ENCODE assay signal across 15 mouse cellular contexts in the genomic region with DNA sequence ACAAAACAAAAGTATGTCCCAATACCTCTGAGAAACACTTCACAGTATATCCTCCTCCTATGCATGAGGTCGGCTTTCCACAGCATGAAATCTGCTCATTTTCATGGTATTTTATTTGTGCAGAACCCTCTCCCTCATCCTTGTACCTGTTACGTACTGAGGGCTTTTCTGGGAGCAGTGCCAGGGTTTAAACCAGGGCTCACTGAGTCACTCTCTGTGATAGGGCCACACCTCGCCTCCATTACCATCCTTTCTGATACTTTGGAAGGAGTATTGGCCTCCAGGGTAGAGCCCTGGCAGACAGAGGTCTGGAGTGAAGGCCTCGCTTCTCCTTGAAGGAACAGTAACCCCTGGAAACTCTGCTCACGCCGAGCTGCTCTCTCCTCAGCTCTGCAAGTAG.
"Had no signal": no experiment of that assay in that cellular context is flagged by ENCODE, and none has a peak within 500 bp of the region (broad histone marks: within the 10 kb centered on the region; RNA-seq: fewer than 3 reads in every experiment).

No protein-coding gene starts in this region.

- H3K27me3 ChIP-seq: kidney, embryonic 15.5 days; limb, embryonic 13.5 days; liver, embryonic 13.5 days had no signal

- H3K4me3 ChIP-seq: kidney, embryonic 15.5 days; limb, embryonic 10.5 days; limb, embryonic 13.5 days; liver, embryonic 13.5 days had no signal

- H3K4me1 ChIP-seq: kidney, embryonic 15.5 days had no signal

- H3K4me2 ChIP-seq: kidney, embryonic 15.5 days; limb, embryonic 13.5 days; liver, embryonic 13.5 days; midbrain, embryonic 11.5 days had no signal

- H3K9me3 ChIP-seq: kidney, embryonic 15.5 days; limb, embryonic 10.5 days; limb, embryonic 13.5 days; liver, embryonic 13.5 days had no signal

- H3K9ac ChIP-seq: kidney, embryonic 15.5 days; limb, embryonic 13.5 days; liver, embryonic 13.5 days had no signal

- H3K27ac ChIP-seq: kidney, embryonic 15.5 days; limb, embryonic 10.5 days; limb, embryonic 13.5 days; liver, embryonic 13.5 days had no signal

- DNase-seq: kidney, adult 8-10 months; kidney, postnatal 10 days; kidney, postnatal 36 days; layer of hippocampus, adult 9-11 months; liver, embryonic 13.5 days; lung, adult 2 months; lung, postnatal 14 days; lung, postnatal 4 days; midbrain, embryonic 14.5 days; thymus, adult 2 months; thymus, postnatal 14 days had no signal
